Mouse (Mus musculus): ENCODE results near the gene Fam217a.
"Not testable (repeated sequence)": the region's sequence is repeated elsewhere in the genome, so short reads cannot be mapped to it uniquely, and the experiment has no call there.

Fam217a gene

GRCm38 (mm10) chr13:34924210-34924609, at the start of gene Fam217a, which contains the start of gene 4933417A18Rik:
Fam217a (minus strand) TSS chr13:34924310.
4933417A18Rik (plus strand) TSS chr13:34924409.
- DNase-seq = no peak

GRCm38 (mm10) chr13:34973770-34974169, 49.7 kb upstream of the Fam217a start:
- DNase-seq = no peak

DNA sequence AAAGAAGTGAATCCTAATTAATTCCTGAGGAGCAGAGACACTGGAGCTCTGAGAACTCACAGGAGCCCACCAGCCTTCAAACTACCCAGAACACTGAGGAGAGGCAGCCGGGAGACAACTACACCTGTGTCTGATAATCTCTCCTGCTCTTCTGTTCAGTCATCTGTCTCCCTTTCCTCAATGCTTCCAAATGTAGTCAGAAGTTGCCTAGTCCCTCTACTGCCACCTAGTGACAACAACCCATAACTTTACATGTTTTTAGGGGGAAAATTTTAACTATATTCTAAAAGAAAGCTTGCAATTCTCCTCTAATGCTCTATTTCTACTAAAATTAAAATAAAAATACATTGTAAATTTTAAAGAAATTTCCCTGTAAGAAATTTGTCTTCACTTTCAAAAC, 49.0 kb upstream of the Fam217a start:
- no peak for DNase-seq

DNA sequence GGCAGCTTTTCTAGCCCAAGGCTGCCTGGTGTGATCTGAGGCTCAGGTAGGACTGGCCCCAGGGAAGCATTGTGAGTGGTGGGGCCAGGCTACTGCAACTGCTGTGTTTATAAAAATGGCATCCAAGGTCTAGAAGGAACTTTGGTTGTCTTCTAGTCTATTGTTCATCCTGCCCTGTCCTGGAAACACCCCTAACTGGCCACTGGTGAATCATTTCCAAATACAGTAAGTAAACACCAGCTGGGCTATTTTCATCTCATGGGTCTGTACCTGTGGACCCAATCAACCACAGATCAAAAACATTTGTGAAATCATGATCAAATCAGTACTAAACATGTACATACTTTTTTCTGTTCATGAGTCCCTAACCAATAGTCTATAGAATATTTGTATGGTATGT, 48.3 kb upstream of the Fam217a start:
- DNase-seq = not testable (repeated sequence)

- not testable (repeated sequence) for DNase-seq
These were observed 41.5 kb upstream of the Fam217a start for GRCm38 (mm10) chr13:34965647-34966046.

DNA sequence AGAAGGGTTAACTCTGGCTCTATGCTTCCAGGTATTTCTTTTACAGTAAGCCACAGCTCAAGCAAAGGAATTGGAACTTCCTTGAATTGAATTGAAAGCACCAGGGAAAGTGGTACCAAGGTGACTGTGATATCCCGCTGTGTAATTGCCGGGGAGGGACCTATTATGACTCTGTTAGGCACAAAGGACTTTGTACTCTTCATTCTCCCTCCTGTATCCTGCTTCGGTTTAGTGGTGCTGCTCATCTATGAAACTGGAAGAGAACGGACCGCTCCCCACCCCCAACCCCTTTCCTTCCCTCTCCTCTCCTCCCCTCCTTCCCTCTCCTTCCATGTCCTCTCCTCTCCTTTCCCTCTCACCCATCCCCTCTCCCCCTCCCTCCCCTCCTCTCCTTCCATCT, 40.8 kb upstream of the Fam217a start:
- DNase-seq = no peak

- no peak for DNase-seq
These were observed 40.3 kb upstream of the Fam217a start for GRCm38 (mm10) chr13:34964419-34964818.

GRCm38 (mm10) chr13:34963511-34964397, 39.6 kb upstream of the Fam217a start, which contains the start of gene Eci3:
Eci3 (minus strand) TSS chr13:34963810.
- DNase-seq = peak in 1 of 2 experiments; percentile 16

DNA sequence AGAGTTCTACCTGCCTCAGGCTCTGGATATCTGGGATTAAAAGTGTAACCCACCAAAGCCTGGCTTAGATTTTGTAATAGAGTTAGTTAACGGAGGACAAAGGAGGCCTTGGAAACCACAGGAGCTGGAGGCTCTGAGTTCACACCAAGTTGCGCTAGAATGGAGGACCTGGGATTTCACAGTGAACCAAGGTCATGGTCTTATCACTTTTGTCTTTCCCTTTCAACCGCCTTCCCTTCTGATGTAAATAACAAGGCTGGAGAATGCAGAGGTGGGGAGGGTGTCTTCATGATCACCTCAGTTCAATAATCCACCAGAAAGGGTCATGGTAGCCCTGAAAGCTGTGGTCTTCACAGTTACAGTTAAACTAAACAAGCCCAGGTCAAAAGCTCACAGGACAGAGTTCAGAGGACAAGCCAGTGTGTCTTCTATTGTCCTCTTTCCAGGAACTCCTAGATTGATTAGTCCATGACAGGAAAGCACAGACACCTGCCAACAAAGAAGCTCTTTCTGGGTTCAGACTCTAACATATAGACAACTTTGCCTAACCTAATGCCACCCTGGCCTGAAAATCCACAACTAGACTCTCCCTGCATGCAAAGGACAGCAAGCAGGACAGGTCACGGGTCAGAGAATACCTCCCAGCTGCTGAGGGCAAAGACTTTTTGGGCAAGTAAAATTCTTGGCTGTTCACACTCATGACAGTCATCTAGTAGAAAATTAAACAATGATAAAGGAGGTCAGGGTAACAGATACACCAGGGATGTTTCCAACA, 37.1 kb upstream of the Fam217a start:
- no peak for DNase-seq

GRCm38 (mm10) chr13:34958158-34958557, 34.0 kb upstream of the Fam217a start:
- DNase-seq = not testable (repeated sequence)

DNA sequence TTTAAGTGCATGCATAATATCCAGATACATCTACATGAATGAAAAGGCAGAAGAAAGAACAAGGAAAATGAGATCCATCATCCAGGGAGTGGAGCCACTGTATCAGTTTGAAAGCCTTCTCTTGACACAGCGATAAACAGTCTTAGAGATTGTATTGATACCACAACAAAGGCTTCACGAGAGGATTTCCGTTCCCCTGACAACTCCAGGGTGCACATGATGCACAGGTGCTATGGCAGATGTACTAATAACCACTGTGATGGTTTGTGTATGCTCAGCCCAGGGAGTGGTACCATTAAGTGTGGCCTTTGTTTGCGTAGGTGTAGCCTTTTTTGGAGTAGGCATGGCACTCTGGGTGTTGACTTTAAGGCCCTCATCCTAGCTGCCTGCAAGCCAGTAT, 32.8 kb upstream of the Fam217a start:
- DNase-seq = peak; percentile 40 to 59

GRCm38 (mm10) chr13:34951437-34951836, 27.3 kb upstream of the Fam217a start:
- DNase-seq = not testable (repeated sequence)

GRCm38 (mm10) chr13:34942370-34942769, 18.3 kb upstream of the Fam217a start:
- DNase-seq = no peak

- DNase-seq = no peak
These were observed 11.0 kb upstream of the Fam217a start for GRCm38 (mm10) chr13:34934931-34935644.

- peak; percentile 1 to 7 for DNase-seq
These were observed 7.5 kb downstream of the Fam217a start for GRCm38 (mm10) chr13:34916520-34917167.

DNA sequence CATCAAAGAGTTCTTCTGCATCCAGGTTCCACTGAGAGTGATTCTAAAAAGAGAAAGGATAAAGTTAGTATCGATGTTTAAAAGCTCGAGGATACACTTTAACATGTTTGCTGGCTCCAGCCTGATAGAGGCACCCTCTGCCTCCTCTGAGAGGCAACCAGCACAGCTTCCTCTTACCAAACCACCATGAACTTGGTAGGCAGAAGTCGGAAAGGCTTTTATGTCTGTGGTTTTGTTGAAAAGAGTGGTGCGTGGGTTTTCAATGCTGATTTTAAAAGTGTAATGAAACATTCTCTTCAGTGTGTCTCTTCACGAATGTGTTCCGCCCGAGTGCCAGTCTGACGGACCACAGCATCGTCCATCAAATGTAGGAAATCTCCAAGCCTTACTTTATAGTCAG, 9.5 kb downstream of the Fam217a start:
- peak; percentile 11 to 12 for DNase-seq

- no peak for DNase-seq
These were observed 31.2 kb downstream of the Fam217a start for GRCm38 (mm10) chr13:34892871-34893270.

GRCm38 (mm10) chr13:34876481-34876880, 47.6 kb downstream of the Fam217a start:
- no peak for DNase-seq

DNA sequence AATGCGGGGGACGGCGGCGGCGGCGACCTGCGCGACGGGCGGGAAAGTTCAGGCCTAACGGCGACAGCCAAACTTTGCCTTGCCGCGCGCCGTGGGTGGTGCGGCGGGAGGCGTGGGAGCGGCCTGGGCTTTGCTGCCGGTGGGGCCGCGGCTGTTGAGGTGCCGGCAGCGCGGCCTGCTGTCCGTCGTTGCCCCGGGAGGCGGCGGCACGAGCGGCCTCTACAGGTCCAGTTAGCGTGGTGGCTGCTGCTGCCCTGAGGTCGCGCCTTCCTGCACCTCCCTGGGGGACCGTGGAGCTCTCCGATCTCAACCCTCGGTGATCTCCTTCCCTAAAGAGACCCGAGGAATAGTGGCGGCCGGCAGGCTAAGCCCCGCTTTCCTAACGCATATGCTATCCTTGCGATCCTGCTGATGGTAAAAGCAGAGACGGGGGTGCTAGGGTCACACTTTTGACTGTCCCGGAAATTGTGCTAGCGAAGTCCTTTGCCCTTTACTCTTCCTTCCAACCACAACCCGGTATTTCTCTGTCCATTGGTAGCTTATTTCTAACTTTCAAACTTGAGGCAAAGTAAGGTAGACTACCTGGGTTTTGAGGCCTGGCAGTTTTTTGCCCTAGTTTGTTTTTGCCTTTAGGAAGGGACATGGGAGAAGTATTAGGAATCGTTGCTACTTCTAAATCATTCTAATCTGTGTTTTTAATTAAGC, 48.2 kb downstream of the Fam217a start:
- no peak for DNase-seq

DNA sequence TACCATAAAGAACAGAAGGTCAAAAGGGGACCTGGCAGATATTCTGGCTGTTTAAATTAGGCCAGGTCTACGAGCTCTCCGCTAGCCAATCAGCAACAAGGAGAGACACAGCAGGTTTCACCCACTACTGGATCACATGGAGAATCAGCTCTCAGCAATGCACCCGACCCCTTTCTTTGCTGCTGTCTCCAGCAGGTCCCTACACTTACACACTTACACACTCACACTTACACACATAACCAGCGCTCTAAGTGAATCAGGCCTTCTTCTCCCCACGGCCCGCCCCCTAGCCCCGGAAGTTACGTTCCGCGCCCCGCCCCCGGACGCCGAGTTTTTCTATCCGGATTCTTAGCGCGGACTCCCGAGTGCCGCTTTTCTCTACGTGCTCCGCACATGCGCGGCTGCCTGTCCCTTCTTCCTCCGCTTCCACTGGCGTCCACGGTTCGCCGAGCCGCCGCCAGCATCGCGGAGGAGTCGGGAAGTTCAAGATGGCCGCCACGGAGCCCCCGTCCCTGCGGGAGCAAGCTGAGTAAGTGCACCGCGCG, 48.9 kb downstream of the Fam217a start, which contains the start of gene Prpf4b:
TSS of gene Prpf4b (plus strand) at position 137 of the 545 bp plus-strand sequence.
- peak; percentile 93 to 95 for DNase-seq

DNA sequence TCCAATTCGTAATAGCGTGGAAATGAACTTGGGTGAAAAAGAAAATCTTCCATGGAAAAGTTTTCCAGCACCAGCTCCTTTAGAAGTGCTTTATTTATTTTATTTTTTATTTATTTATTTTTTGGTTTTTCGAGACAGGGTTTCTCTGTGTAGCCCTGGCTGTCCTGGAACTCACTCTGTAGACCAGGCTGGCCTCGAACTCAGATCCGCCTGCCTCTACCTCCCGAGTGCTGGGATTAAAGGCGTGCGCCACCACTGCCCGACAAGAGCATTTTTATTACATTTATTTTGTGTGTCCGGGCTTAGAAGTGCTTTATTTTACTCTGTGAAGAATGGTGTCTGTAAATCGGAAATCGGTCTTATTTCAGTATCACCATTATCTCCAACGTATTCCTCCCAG, 49.4 kb downstream of the Fam217a start:
- peak in 1 of 2 experiments; percentile 33 for DNase-seq
